Mouse (Mus musculus): Measurements from ENCODE around the gene Dop1a. TPM values are rescaled to one million over a fixed set of nuclear protein-coding genes. Genes with fewer than 3 reads are reported as not detected.

Gene Dop1a
- polyA plus RNA-seq (2014; fragmentation: Illumina TruSeq; extraction: RNeasy Lipid Tissue Mini Kit (QIAGEN cat#74804); ENCODE audit: low read depth, low replicate concordance) = 27.3 TPM

GRCm38 (mm10) chr9:86466990-86467870 is at the start of gene Dop1a:
Gene Dop1a (plus strand): TSS chr9:86467154.

DNA sequence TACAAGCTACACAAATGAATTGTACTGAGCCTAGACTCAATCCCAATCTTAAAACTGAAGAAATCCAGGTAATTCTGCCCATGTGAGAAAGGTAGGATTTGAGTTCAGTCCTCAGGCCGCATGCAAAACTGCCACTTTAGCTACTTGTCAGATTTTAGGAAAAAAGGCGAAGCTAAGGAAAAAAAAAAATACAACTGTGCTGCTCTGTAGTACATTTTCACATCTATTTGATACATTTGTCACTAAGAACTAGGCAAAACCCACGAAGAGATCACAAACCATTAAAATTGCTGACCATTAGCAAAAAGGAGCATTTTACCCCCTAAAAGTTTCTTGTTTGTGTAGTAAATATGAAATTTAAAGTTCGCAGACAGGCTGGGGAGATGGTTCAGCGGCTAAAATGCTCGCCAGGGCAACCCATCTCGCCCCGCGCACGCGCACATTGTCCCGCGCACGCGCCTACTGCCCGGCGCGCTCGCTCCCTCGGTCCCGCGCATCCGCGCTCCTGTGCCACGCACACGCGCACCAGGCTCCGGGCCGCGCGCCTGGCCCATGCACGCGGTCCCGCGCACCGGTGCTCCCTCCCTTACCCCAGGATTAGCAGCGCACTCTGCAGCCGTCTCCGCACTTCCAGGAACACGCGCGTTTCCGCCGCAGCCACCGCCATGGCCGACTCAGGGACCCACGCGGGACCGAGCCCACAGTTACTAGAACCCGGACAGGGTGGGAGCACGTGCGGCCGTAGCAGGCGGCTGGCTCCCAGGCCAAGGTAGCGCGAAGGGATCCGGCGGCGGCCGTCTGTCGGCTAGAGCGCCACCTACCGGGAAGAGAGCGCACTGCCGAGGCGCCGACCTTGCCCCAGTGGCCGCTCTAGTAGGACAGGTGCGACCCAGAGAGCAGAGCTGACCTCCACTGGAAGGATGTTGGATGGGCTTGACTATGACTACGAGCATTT is 2.5 kb upstream of the Dop1a start, which contains the start of gene Ube2cbp:
Gene Ube2cbp, minus strand, starts transcription at position 800 of the 955 bp plus-strand sequence.

DNA sequence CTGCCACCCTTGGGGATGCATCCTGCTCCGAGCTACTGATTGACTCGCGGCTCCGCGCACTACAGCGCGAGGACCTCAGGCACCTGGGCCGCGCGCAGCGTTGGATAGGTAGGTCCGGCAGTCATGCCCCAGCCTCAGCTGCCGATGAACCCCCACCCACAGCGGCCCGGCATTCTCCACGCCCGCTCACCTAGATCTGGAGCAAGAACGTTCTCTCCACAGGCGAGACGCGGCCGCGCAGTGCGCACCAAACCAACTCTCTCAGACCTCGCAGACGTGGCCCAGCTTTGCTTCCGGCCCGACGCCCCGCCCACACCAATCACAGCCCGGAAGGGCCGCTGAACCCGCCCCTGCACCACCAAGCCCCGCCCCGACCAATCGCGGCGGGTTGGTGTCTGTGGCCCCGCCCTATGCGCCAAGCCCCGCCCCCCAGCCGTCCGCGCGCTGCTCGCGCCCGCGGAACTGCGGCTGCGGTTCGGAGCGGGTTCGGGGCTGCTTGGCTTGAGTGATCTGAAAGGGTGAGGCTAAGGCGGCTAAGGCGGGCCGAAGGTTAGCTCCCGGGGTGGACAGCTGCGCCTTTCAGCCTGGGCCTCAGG is 104.7 kb downstream of the Dop1a start, which contains the start of the genes Pgm3 and Rwdd2a:
Gene Pgm3, minus strand, starts transcription at position 303 of the 596 bp plus-strand sequence.
Gene Rwdd2a, plus strand, starts transcription at position 452 of the 596 bp plus-strand sequence.

Other genes with a start within 250 kb of the Dop1a start
- gene Ube2cbp, start 2.2 kb upstream of the Dop1a start, polyA plus RNA-seq (2014; fragmentation: Illumina TruSeq; extraction: RNeasy Lipid Tissue Mini Kit (QIAGEN cat#74804); ENCODE audit: low read depth, low replicate concordance) = 1.5 TPM
- gene Pgm3, start 104.7 kb downstream of the Dop1a start, polyA plus RNA-seq (2014; fragmentation: Illumina TruSeq; extraction: RNeasy Lipid Tissue Mini Kit (QIAGEN cat#74804); ENCODE audit: low read depth, low replicate concordance) = 36.1 TPM
- 3.7 TPM for gene Rwdd2a, start 104.8 kb downstream of the Dop1a start, polyA plus RNA-seq (2014; fragmentation: Illumina TruSeq; extraction: RNeasy Lipid Tissue Mini Kit (QIAGEN cat#74804); ENCODE audit: low read depth, low replicate concordance)
- 374 TPM for gene Me1, start 228.8 kb downstream of the Dop1a start, polyA plus RNA-seq (2014; fragmentation: Illumina TruSeq; extraction: RNeasy Lipid Tissue Mini Kit (QIAGEN cat#74804); ENCODE audit: low read depth, low replicate concordance)